ENCODE assay signal across 24 mouse cellular contexts in genomic region chr16:96723066-96723669, GRCm38 (mm10).
DNase-seq lines count a peak whose midpoint lies in the region; ATAC-seq and TF ChIP-seq lines count a peak whose summit lies in the region.
"Had no signal": no experiment of that assay in that cellular context is flagged by ENCODE, and none has a peak within 500 bp of the region (broad histone marks: within the 10 kb centered on the region; RNA-seq: fewer than 3 reads in every experiment).

No protein-coding gene starts in this region.

- H3K9me3 ChIP-seq in forebrain, embryonic 11.5 days (ENCODE audit: control insufficient read depth, low read length): no peaks in the 10 kb centered on the region
- H3K9me3 ChIP-seq in forebrain, embryonic 15.5 days: no peaks in the 10 kb centered on the region
- no peaks in the 10 kb centered on the region for H3K9me3 ChIP-seq in kidney, embryonic 16.5 days (ENCODE audit: low read length)
- no peaks in the 10 kb centered on the region for H3K9me3 ChIP-seq in hindbrain, postnatal 0 days (ENCODE audit: low read length)
- H3K9me3 ChIP-seq: forebrain, embryonic 10.5 days; heart, embryonic 13.5 days; limb, embryonic 13.5 days; liver, embryonic 15.5 days; lung, embryonic 15.5 days had no signal

- peaks cover 5% of the 10 kb centered on the region for H3K27me3 ChIP-seq in forebrain, embryonic 11.5 days (ENCODE audit: control insufficient read depth, insufficient read depth, low read length)
- H3K27me3 ChIP-seq in forebrain, embryonic 15.5 days: no peaks in the 10 kb centered on the region
- H3K27me3 ChIP-seq in kidney, embryonic 16.5 days (ENCODE audit: insufficient read depth, low read length): no peaks in the 10 kb centered on the region
- H3K27me3 ChIP-seq in hindbrain, postnatal 0 days (ENCODE audit: insufficient read depth, low read length): no peaks in the 10 kb centered on the region
- H3K27me3 ChIP-seq: heart, embryonic 13.5 days; liver, embryonic 15.5 days; lung, embryonic 15.5 days had no signal

- H3K4me2 ChIP-seq in forebrain, embryonic 11.5 days (ENCODE audit: low read depth, low read length, severe bottlenecking): no peak overlapping the region
- no peak overlapping the region for H3K4me2 ChIP-seq in forebrain, embryonic 15.5 days (replicated peaks)
- no peak overlapping the region for H3K4me2 ChIP-seq in kidney, embryonic 16.5 days (replicated peaks; ENCODE audit: low read depth, low read length)
- no peak overlapping the region for H3K4me2 ChIP-seq in hindbrain, postnatal 0 days (ENCODE audit: low read depth, low read length)
- H3K4me2 ChIP-seq: heart, embryonic 13.5 days; limb, embryonic 13.5 days; liver, embryonic 15.5 days; lung, embryonic 15.5 days had no signal

- H3K9ac ChIP-seq in forebrain, embryonic 11.5 days (ENCODE audit: low read length): no peak overlapping the region
- no peak overlapping the region for H3K9ac ChIP-seq in forebrain, embryonic 15.5 days (replicated peaks)
- no peak overlapping the region for H3K9ac ChIP-seq in kidney, embryonic 16.5 days (replicated peaks; ENCODE audit: low read length)
- no peak overlapping the region for H3K9ac ChIP-seq in hindbrain, postnatal 0 days (replicated peaks; ENCODE audit: low read length)
- H3K9ac ChIP-seq: heart, embryonic 13.5 days; limb, embryonic 13.5 days; liver, embryonic 15.5 days; lung, embryonic 15.5 days had no signal

- no peak for DNase-seq in forebrain, embryonic 11.5 days (ENCODE audit: low spot score)
- DNase-seq in kidney, adult 11 months: no peak
- peak; percentile 6 for DNase-seq in retina, embryonic 14.5 days (ENCODE audit: low spot score)
- no peak for DNase-seq in retina, postnatal 1 day
- no peak for DNase-seq in hindbrain, postnatal 0 days (ENCODE audit: low spot score)
- no peak for DNase-seq in cerebellum, postnatal 25 days
- DNase-seq: adrenal gland, postnatal 14 days; cerebellum, adult 8-10 months; gastrocnemius, postnatal 25 days; heart, adult 2 months; kidney, adult 2 months; kidney, postnatal 25 days; lung, postnatal 36 days had no signal

- no peaks in the 10 kb centered on the region for H3K36me3 ChIP-seq in forebrain, embryonic 11.5 days (ENCODE audit: control insufficient read depth, insufficient read depth, low read length)
- no peaks in the 10 kb centered on the region for H3K36me3 ChIP-seq in forebrain, embryonic 15.5 days
- no peaks in the 10 kb centered on the region for H3K36me3 ChIP-seq in kidney, embryonic 16.5 days (ENCODE audit: insufficient read depth, low read length)
- H3K36me3 ChIP-seq in hindbrain, postnatal 0 days (ENCODE audit: insufficient read depth, low read length): no peaks in the 10 kb centered on the region
- H3K36me3 ChIP-seq: forebrain, embryonic 10.5 days; heart, embryonic 13.5 days; limb, embryonic 13.5 days; liver, embryonic 15.5 days; lung, embryonic 15.5 days had no signal

- TF ChIP-seq CTCF in hindbrain, postnatal 0 days (IDR thresholded peaks at IDR 0.05; ENCODE audit: low read depth): no peak

- H3K4me3 ChIP-seq in forebrain, embryonic 11.5 days (ENCODE audit: low read depth, low read length): no peak overlapping the region
- no peak overlapping the region for H3K4me3 ChIP-seq in forebrain, embryonic 15.5 days
- no peak overlapping the region for H3K4me3 ChIP-seq in kidney, embryonic 16.5 days (ENCODE audit: low read length)
- no peak overlapping the region for H3K4me3 ChIP-seq in hindbrain, postnatal 0 days (ENCODE audit: low read length)
- H3K4me3 ChIP-seq: forebrain, embryonic 10.5 days; heart, adult 2 months; heart, embryonic 13.5 days; layer of hippocampus, adult 2 months; limb, embryonic 13.5 days; liver, embryonic 15.5 days; lung, embryonic 15.5 days; myocyte had no signal

- H3K4me1 ChIP-seq in forebrain, embryonic 11.5 days (replicated peaks; ENCODE audit: control insufficient read depth, insufficient read depth, low read length): no peaks in the 10 kb centered on the region; the same call in 1 of the 2 replicates
- peaks cover 23% of the 10 kb centered on the region for H3K4me1 ChIP-seq in forebrain, embryonic 15.5 days
- no peaks in the 10 kb centered on the region for H3K4me1 ChIP-seq in kidney, embryonic 16.5 days (ENCODE audit: insufficient read depth, low read length)
- peaks cover 13% of the 10 kb centered on the region for H3K4me1 ChIP-seq in hindbrain, postnatal 0 days (ENCODE audit: insufficient read depth, low read length)
- H3K4me1 ChIP-seq: heart, embryonic 13.5 days; liver, embryonic 15.5 days; lung, embryonic 15.5 days had no signal

- no peak overlapping the region for H3K27ac ChIP-seq in forebrain, embryonic 11.5 days (ENCODE audit: low read depth, low read length)
- no peak overlapping the region for H3K27ac ChIP-seq in forebrain, embryonic 15.5 days (replicated peaks)
- no peak overlapping the region for H3K27ac ChIP-seq in kidney, embryonic 16.5 days (ENCODE audit: low read length)
- no peak overlapping the region for H3K27ac ChIP-seq in hindbrain, postnatal 0 days
- H3K27ac ChIP-seq: forebrain, embryonic 10.5 days; heart, adult 2 months; heart, embryonic 13.5 days; layer of hippocampus, adult 2 months; limb, embryonic 13.5 days; liver, embryonic 15.5 days; lung, embryonic 15.5 days had no signal

- ATAC-seq in forebrain, embryonic 11.5 days (replicated peaks; ENCODE audit: low FRiP score): 0 out of 2 replicates have a peak, but pooled peaks have one; percentile 51
- ATAC-seq in forebrain, embryonic 15.5 days (replicated peaks): no peak; the same call in 1 of the 2 replicates
- peak; percentile 12; the same call in 1 of the 2 replicates for ATAC-seq in kidney, embryonic 16.5 days (ENCODE audit: low FRiP score, low TSS enrichment)
- ATAC-seq in hindbrain, postnatal 0 days: 0 out of 2 replicates have a peak, but pooled peaks have one; percentile 6
- ATAC-seq: inflammation-experienced regulatory T-cells, adult 6 months; midbrain, embryonic 16.5 days had no signal

- WGBS in forebrain, embryonic 11.5 days: 90% methylated on average over 2 of the region's 2 CpGs
- WGBS in forebrain, embryonic 15.5 days: 80% methylated on average over 2 of the region's 2 CpGs
- 98% methylated on average over 2 of the region's 2 CpGs for WGBS in kidney, embryonic 16.5 days
- 75% methylated on average over 2 of the region's 2 CpGs for WGBS in hindbrain, postnatal 0 days
